Mouse (Mus musculus) inflammation-experienced regulatory T-cells, adult 6 months (primary cell): ENCODE results near the gene Clps. TPM values are rescaled to one million over a fixed set of nuclear protein-coding genes. Genes with fewer than 3 reads are reported as not detected.
"Not testable (repeated sequence)": the region's sequence is repeated elsewhere in the genome, so short reads cannot be mapped to it uniquely, and the experiment has no call there.

Source experiments
- ATAC-seq: one replicate; pipeline ENCODE4 v1.8.0; 2017
- polyA plus RNA-seq, 3 experiments: library from polyadenylated mRNA; unstranded; fragments of 100-300 nt; shearing (Covaris generic); gene quantifications; one replicate each; pipeline ENCODE4 v1.2.1; 2017

The Clps gene
- polyA plus RNA-seq, result not detected

GRCm38 (mm10) chr17:28560598-28560997 lies at the start of gene Clps:
Gene Clps, minus strand, starts transcription at chr17:28560766.
- no peak for ATAC-seq

- no peak for ATAC-seq
Observed at GRCm38 (mm10) chr17:28609543-28609942, 49.0 kb upstream of the Clps start.

- no peak for ATAC-seq
Observed at GRCm38 (mm10) chr17:28601557-28602250, 41.1 kb upstream of the Clps start.

- peak; percentile 50 for ATAC-seq
Observed at GRCm38 (mm10) chr17:28600780-28601179, 40.2 kb upstream of the Clps start.

GRCm38 (mm10) chr17:28593965-28594364 lies 33.4 kb upstream of the Clps start:
- ATAC-seq, result no peak

- ATAC-seq, result no peak
Observed at GRCm38 (mm10) chr17:28592998-28593397, 32.4 kb upstream of the Clps start.

- ATAC-seq, result no peak
Observed at GRCm38 (mm10) chr17:28591476-28591875, 30.9 kb upstream of the Clps start.

- no peak for ATAC-seq
Observed at GRCm38 (mm10) chr17:28590596-28590995, 30.0 kb upstream of the Clps start.

GRCm38 (mm10) chr17:28588591-28588990 lies 28.0 kb upstream of the Clps start:
- ATAC-seq, result no peak

- no peak for ATAC-seq
Observed at GRCm38 (mm10) chr17:28586509-28586908, 25.9 kb upstream of the Clps start.

- no peak for ATAC-seq
Observed at GRCm38 (mm10) chr17:28581056-28581455, 20.5 kb upstream of the Clps start.

- no peak for ATAC-seq
Observed at GRCm38 (mm10) chr17:28580396-28580795, 19.8 kb upstream of the Clps start.

GRCm38 (mm10) chr17:28575244-28576125 lies 14.9 kb upstream of the Clps start, which contains the start of gene Lhfpl5:
Gene Lhfpl5, plus strand, starts transcription at chr17:28575641.
- no peak for ATAC-seq

GRCm38 (mm10) chr17:28572941-28573340 lies 12.4 kb upstream of the Clps start:
- ATAC-seq, result no peak

- no peak for ATAC-seq
Observed at GRCm38 (mm10) chr17:28572521-28572920, 12.0 kb upstream of the Clps start.

GRCm38 (mm10) chr17:28571868-28572267 lies 11.3 kb upstream of the Clps start:
- no peak for ATAC-seq

- ATAC-seq, result no peak
Observed at GRCm38 (mm10) chr17:28567541-28567940, 7.0 kb upstream of the Clps start.

GRCm38 (mm10) chr17:28565181-28565580 lies 4.6 kb upstream of the Clps start:
- ATAC-seq, result no peak

GRCm38 (mm10) chr17:28561613-28562012 lies 1.0 kb upstream of the Clps start:
- ATAC-seq, result no peak

- no peak for ATAC-seq
Observed at GRCm38 (mm10) chr17:28557772-28558171, 2.8 kb downstream of the Clps start.

GRCm38 (mm10) chr17:28556635-28557396 lies 3.8 kb downstream of the Clps start:
- no peak for ATAC-seq

GRCm38 (mm10) chr17:28554021-28554420 lies 6.5 kb downstream of the Clps start:
- ATAC-seq, result not testable (repeated sequence)
